Mouse (Mus musculus) stomach, postnatal 0 days (tissue): ENCODE measurements at regions not wholly inside any gene's neighbourhood (a gene's known extent, or its start where the extent isn't known, plus 50 kb on each side); places are given as distances from the start of the nearest gene placed in this dataset.

Experiments
- CTCF ChIP-seq: IDR thresholded peaks from 2 replicates; pipeline ENCODE4 v1.5.1; 2016; ENCODE audit warnings: antibody characterized with exemption, low read depth, mild to moderate bottlenecking, moderate library complexity
- EP300 ChIP-seq: optimal IDR thresholded peaks from 2 replicates; pipeline ENCODE3; 2016; ENCODE audit warnings: antibody characterized with exemption

DNA sequence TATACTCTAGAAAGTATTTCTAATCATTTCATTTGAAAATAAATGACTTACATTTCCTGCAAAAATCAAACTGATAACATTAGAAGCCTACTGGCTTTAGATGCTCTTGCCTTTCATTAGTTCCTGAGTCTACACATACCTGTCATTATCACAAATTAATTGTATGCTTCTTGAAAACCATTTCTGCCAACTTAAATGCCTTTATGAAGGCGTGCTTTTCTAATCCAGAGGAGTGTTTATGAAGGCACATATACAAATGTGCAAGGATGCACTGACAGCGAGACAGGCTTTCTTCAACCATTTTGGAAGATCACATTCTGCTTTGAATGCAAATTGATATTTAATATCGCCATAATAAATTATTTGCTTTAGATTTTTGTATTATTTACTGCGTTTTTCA, 246.6 kb downstream of the Mef2c start:
- TF ChIP-seq EP300 = no peak
- no peak for TF ChIP-seq CTCF
